Mouse (Mus musculus): ENCODE results near the gene Gm20708. TPM values are rescaled to one million over a fixed set of nuclear protein-coding genes. Genes with fewer than 3 reads are reported as not detected.

Gm20708 gene
- polyA plus RNA-seq, 1 experiment from 2014 or later = 1.8 TPM

- Histone ChIP-seq H3K4me2 (ENCODE audit: low read length) (no peak overlapping the region), H3K4me3 (ENCODE audit: low read length) (no peak overlapping the region), H3K27me3 (replicated peaks; ENCODE audit: control insufficient read depth, insufficient read depth, low read length) (no peaks in the 10 kb centered on the region), H3K4me1 (ENCODE audit: control insufficient read depth, insufficient read depth, low read depth, low read length) (no peaks in the 10 kb centered on the region), H3K9me3 (ENCODE audit: control insufficient read depth, low read length) (no peaks in the 10 kb centered on the region), H3K27ac (ENCODE audit: low read depth, low read length) (no peak overlapping the region), H3K9ac (ENCODE audit: low read depth, low read length) (no peak overlapping the region), H3K36me3 (ENCODE audit: control insufficient read depth, insufficient read depth, low read length) (no peaks in the 10 kb centered on the region)
- whole genome bisulfite sequencing = 46% methylated on average over 2 of the region's 2 CpGs
- ATAC-seq = no peak
Measured at GRCm38 (mm10) chr11:117798160-117798541, 11.3 kb upstream of the Gm20708 start.

- no peak overlapping the region for H3K27ac ChIP-seq (ENCODE audit: low read depth, low read length)
- WGBS = 75% methylated on average over 5 of the region's 5 CpGs
- no peaks in the 10 kb centered on the region for H3K27me3 ChIP-seq (replicated peaks; ENCODE audit: control insufficient read depth, insufficient read depth, low read length)
- H3K4me1 ChIP-seq (ENCODE audit: control insufficient read depth, insufficient read depth, low read depth, low read length) = no peaks in the 10 kb centered on the region
- H3K9me3 ChIP-seq (ENCODE audit: control insufficient read depth, low read length) = no peaks in the 10 kb centered on the region
- no peak overlapping the region for H3K9ac ChIP-seq (ENCODE audit: low read depth, low read length)
- no peaks in the 10 kb centered on the region for H3K36me3 ChIP-seq (ENCODE audit: control insufficient read depth, insufficient read depth, low read length)
- no peak for ATAC-seq
- H3K4me3 ChIP-seq (ENCODE audit: low read length) = no peak overlapping the region
- H3K4me2 ChIP-seq (ENCODE audit: low read length) = no peak overlapping the region
Measured at GRCm38 (mm10) chr11:117799174-117799573, 10.3 kb upstream of the Gm20708 start.

- Histone ChIP-seq H3K36me3 (ENCODE audit: control insufficient read depth, insufficient read depth, low read length) (no peaks in the 10 kb centered on the region), H3K4me3 (ENCODE audit: low read length) (no peak overlapping the region), H3K4me2 (ENCODE audit: low read length) (no peak overlapping the region), H3K4me1 (ENCODE audit: control insufficient read depth, insufficient read depth, low read depth, low read length) (no peaks in the 10 kb centered on the region), H3K27ac (ENCODE audit: low read depth, low read length) (no peak overlapping the region), H3K9ac (ENCODE audit: low read depth, low read length) (no peak overlapping the region), H3K27me3 (replicated peaks; ENCODE audit: control insufficient read depth, insufficient read depth, low read length) (no peaks in the 10 kb centered on the region), H3K9me3 (ENCODE audit: control insufficient read depth, low read length) (no peaks in the 10 kb centered on the region)
- ATAC-seq = no peak
- WGBS = 81% methylated on average over 7 of the region's 7 CpGs
Measured at GRCm38 (mm10) chr11:117800038-117800437, 9.4 kb upstream of the Gm20708 start.

- Histone ChIP-seq H3K27me3 (replicated peaks; ENCODE audit: control insufficient read depth, insufficient read depth, low read length) (no peaks in the 10 kb centered on the region), H3K4me3 (ENCODE audit: low read length) (no peak overlapping the region), H3K4me2 (ENCODE audit: low read length) (no peak overlapping the region), H3K9ac (ENCODE audit: low read depth, low read length) (no peak overlapping the region), H3K9me3 (ENCODE audit: control insufficient read depth, low read length) (no peaks in the 10 kb centered on the region), H3K4me1 (ENCODE audit: control insufficient read depth, insufficient read depth, low read depth, low read length) (no peaks in the 10 kb centered on the region), H3K27ac (ENCODE audit: low read depth, low read length) (no peak overlapping the region), H3K36me3 (ENCODE audit: control insufficient read depth, insufficient read depth, low read length) (no peaks in the 10 kb centered on the region)
- 79% methylated on average over 7 of the region's 7 CpGs for WGBS
- no peak for ATAC-seq
Measured at GRCm38 (mm10) chr11:117801650-117802049, 7.8 kb upstream of the Gm20708 start.

- Histone ChIP-seq H3K4me1 (ENCODE audit: control insufficient read depth, insufficient read depth, low read depth, low read length) (no peaks in the 10 kb centered on the region), H3K9ac (ENCODE audit: low read depth, low read length) (no peak overlapping the region), H3K27ac (ENCODE audit: low read depth, low read length) (no peak overlapping the region), H3K9me3 (ENCODE audit: control insufficient read depth, low read length) (no peaks in the 10 kb centered on the region), H3K4me3 (ENCODE audit: low read length) (no peak overlapping the region), H3K36me3 (ENCODE audit: control insufficient read depth, insufficient read depth, low read length) (no peaks in the 10 kb centered on the region), H3K27me3 (replicated peaks; ENCODE audit: control insufficient read depth, insufficient read depth, low read length) (no peaks in the 10 kb centered on the region), H3K4me2 (ENCODE audit: low read length) (no peak overlapping the region)
- WGBS = 90% methylated on average over 3 of the region's 3 CpGs
- no peak for ATAC-seq
Measured at GRCm38 (mm10) chr11:117803166-117803688, 6.2 kb upstream of the Gm20708 start.

GRCm38 (mm10) chr11:117806781-117807180 lies 2.7 kb upstream of the Gm20708 start:
- H3K4me2 ChIP-seq (ENCODE audit: low read length) = no peak overlapping the region
- H3K9me3 ChIP-seq (ENCODE audit: control insufficient read depth, low read length) = no peaks in the 10 kb centered on the region
- H3K27me3 ChIP-seq (replicated peaks; ENCODE audit: control insufficient read depth, insufficient read depth, low read length) = peaks cover 16% of the 10 kb centered on the region
- no peak overlapping the region for H3K4me3 ChIP-seq (ENCODE audit: low read length)
- no peak overlapping the region for H3K9ac ChIP-seq (ENCODE audit: low read depth, low read length)
- H3K36me3 ChIP-seq (ENCODE audit: control insufficient read depth, insufficient read depth, low read length) = no peaks in the 10 kb centered on the region
- no peak overlapping the region for H3K27ac ChIP-seq (ENCODE audit: low read depth, low read length)
- ATAC-seq = no peak
- peaks cover 12% of the 10 kb centered on the region for H3K4me1 ChIP-seq (ENCODE audit: control insufficient read depth, insufficient read depth, low read depth, low read length)
- WGBS = 89% methylated on average over 6 of the region's 6 CpGs

- peak; percentile 88 for ATAC-seq
- Histone ChIP-seq H3K4me2 (ENCODE audit: low read length) (peak overlapping the region; percentile 99), H3K27ac (ENCODE audit: low read depth, low read length) (no peak overlapping the region)
Measured at GRCm38 (mm10) chr11:117810401-117811046, 1.1 kb downstream of the Gm20708 start.

GRCm38 (mm10) chr11:117813867-117814266 lies 4.4 kb downstream of the Gm20708 start:
- WGBS = 73% methylated on average over 5 of the region's 5 CpGs

More at GRCm38 (mm10) chr11:117810401-117811046, 1.1 kb downstream of the Gm20708 start:
- H3K9me3 ChIP-seq (ENCODE audit: control insufficient read depth, low read length) = no peaks in the 10 kb centered on the region
- peaks cover 12% of the 10 kb centered on the region for H3K4me1 ChIP-seq (ENCODE audit: control insufficient read depth, insufficient read depth, low read depth, low read length)
- WGBS = under 1% methylated on average over 21 of the region's 21 CpGs
- peak overlapping the region; percentile 77 for H3K9ac ChIP-seq (ENCODE audit: low read depth, low read length)
- H3K4me3 ChIP-seq (ENCODE audit: low read length) = peak overlapping the region; percentile 69
- peaks cover 16% of the 10 kb centered on the region for H3K27me3 ChIP-seq (replicated peaks; ENCODE audit: control insufficient read depth, insufficient read depth, low read length)
- no peaks in the 10 kb centered on the region for H3K36me3 ChIP-seq (ENCODE audit: control insufficient read depth, insufficient read depth, low read length)

GRCm38 (mm10) chr11:117814704-117815366 lies 5.4 kb downstream of the Gm20708 start:
- Histone ChIP-seq H3K4me2 (ENCODE audit: low read length) (no peak overlapping the region), H3K4me3 (ENCODE audit: low read length) (no peak overlapping the region), H3K9me3 (ENCODE audit: control insufficient read depth, low read length) (no peaks in the 10 kb centered on the region), H3K36me3 (ENCODE audit: control insufficient read depth, insufficient read depth, low read length) (no peaks in the 10 kb centered on the region), H3K27ac (ENCODE audit: low read depth, low read length) (no peak overlapping the region), H3K27me3 (replicated peaks; ENCODE audit: control insufficient read depth, insufficient read depth, low read length) (peaks cover 5% of the 10 kb centered on the region), H3K4me1 (ENCODE audit: control insufficient read depth, insufficient read depth, low read depth, low read length) (peaks cover 10% of the 10 kb centered on the region), H3K9ac (ENCODE audit: low read depth, low read length) (no peak overlapping the region)
- no peak for ATAC-seq
- WGBS = 98% methylated on average over 6 of the region's 6 CpGs

More at GRCm38 (mm10) chr11:117813867-117814266, 4.4 kb downstream of the Gm20708 start:
- H3K4me2 ChIP-seq (ENCODE audit: low read length) = no peak overlapping the region
- no peak overlapping the region for H3K4me3 ChIP-seq (ENCODE audit: low read length)
- ATAC-seq = no peak
- peaks cover 13% of the 10 kb centered on the region for H3K27me3 ChIP-seq (replicated peaks; ENCODE audit: control insufficient read depth, insufficient read depth, low read length)
- no peaks in the 10 kb centered on the region for H3K9me3 ChIP-seq (ENCODE audit: control insufficient read depth, low read length)
- no peak overlapping the region for H3K27ac ChIP-seq (ENCODE audit: low read depth, low read length)
- H3K4me1 ChIP-seq (ENCODE audit: control insufficient read depth, insufficient read depth, low read depth, low read length) = peaks cover 12% of the 10 kb centered on the region
- H3K9ac ChIP-seq (ENCODE audit: low read depth, low read length) = no peak overlapping the region
- no peaks in the 10 kb centered on the region for H3K36me3 ChIP-seq (ENCODE audit: control insufficient read depth, insufficient read depth, low read length)
